In the genomic region with DNA sequence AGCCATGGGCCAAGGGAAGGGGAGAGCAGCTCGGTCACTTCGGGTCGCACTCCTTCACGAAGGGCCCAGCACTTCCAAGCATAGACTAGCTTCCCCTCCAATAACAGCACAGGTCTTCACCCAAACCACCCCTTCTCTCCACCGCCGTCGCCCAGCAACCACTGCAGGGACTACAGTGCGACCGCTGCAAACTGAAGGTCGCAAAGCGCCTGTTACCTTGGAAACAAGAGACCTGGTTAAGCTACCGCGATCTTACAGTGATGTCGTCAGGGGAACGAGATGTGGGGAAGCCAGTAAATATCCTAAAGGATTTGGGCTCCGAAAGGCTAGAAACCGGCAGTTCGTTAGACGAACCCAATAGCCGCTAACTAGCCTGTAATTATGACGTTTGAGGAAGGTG, we compare ENCODE assay signal across 8 mouse cellular contexts. TPM values are rescaled to one million over a fixed set of nuclear protein-coding genes. Genes with fewer than 3 reads are reported as not detected.
DNase-seq lines count a peak whose midpoint lies in the region; ATAC-seq and TF ChIP-seq lines count a peak whose summit lies in the region.

A gene (minus strand): TSS at position 143 of the 400 bp plus-strand sequence.

- no peak for TF ChIP-seq CTCF in forebrain, postnatal 0 days (IDR thresholded peaks at IDR 0.05; ENCODE audit: low read depth)
- TF ChIP-seq CTCF in liver, postnatal 0 days (IDR thresholded peaks at IDR 0.05; ENCODE audit: low read depth): no peak
- no peak for TF ChIP-seq CTCF in stomach, postnatal 0 days (IDR thresholded peaks at IDR 0.05; ENCODE audit: low read depth)

- H3K9me3 ChIP-seq in ES-E14 (ENCODE audit: control insufficient read depth, insufficient read depth, low read depth, low read length): no peaks in the 10 kb centered on the region
- H3K9me3 ChIP-seq in forebrain, postnatal 0 days (ENCODE audit: low read length): no peaks in the 10 kb centered on the region
- H3K9me3 ChIP-seq in liver, postnatal 0 days (ENCODE audit: low read length): no peaks in the 10 kb centered on the region
- H3K9me3 ChIP-seq in neural tube, embryonic 13.5 days: 0 out of 2 replicates have a peak, but pooled peaks cover 3% of the 10 kb centered on the region
- H3K9me3 ChIP-seq in stomach, postnatal 0 days (ENCODE audit: control insufficient read depth, low read length): no peaks in the 10 kb centered on the region

- peaks cover 14% of the 10 kb centered on the region for H3K36me3 ChIP-seq in ES-E14 (ENCODE audit: control insufficient read depth, insufficient read depth, low read length, poor library complexity, severe bottlenecking)
- H3K36me3 ChIP-seq in forebrain, postnatal 0 days (ENCODE audit: insufficient read depth): peaks cover 20% of the 10 kb centered on the region
- H3K36me3 ChIP-seq in liver, postnatal 0 days (replicated peaks; ENCODE audit: insufficient read depth, low read length): peaks cover 22% of the 10 kb centered on the region
- peaks cover 26% of the 10 kb centered on the region for H3K36me3 ChIP-seq in neural tube, embryonic 13.5 days
- peaks cover 4% of the 10 kb centered on the region; the same call in 1 of the 2 replicates for H3K36me3 ChIP-seq in stomach, postnatal 0 days (ENCODE audit: control insufficient read depth, insufficient read depth, low read length)

- H3K27ac ChIP-seq in ES-E14 (ENCODE audit: insufficient read depth, low read depth, low read length, poor library complexity, severe bottlenecking): peak within 1 kb of the TSS; percentile 66; the same call in 1 of the 2 replicates
- peak within 1 kb of the TSS; percentile 82 for H3K27ac ChIP-seq in forebrain, postnatal 0 days (ENCODE audit: low read depth, low read length)
- peak within 1 kb of the TSS; percentile 67; the same call in 1 of the 2 replicates for H3K27ac ChIP-seq in liver, postnatal 0 days (ENCODE audit: low read depth)
- peak within 1 kb of the TSS; percentile 80 for H3K27ac ChIP-seq in neural tube, embryonic 13.5 days (replicated peaks)
- peak within 1 kb of the TSS; percentile 72; the same call in 1 of the 2 replicates for H3K27ac ChIP-seq in stomach, postnatal 0 days (replicated peaks)

- no peaks in the 10 kb centered on the region for H3K27me3 ChIP-seq in forebrain, postnatal 0 days (ENCODE audit: insufficient read depth, low read length)
- H3K27me3 ChIP-seq in liver, postnatal 0 days (ENCODE audit: insufficient read depth, low read length): no peaks in the 10 kb centered on the region
- no peaks in the 10 kb centered on the region for H3K27me3 ChIP-seq in neural tube, embryonic 13.5 days
- no peaks in the 10 kb centered on the region for H3K27me3 ChIP-seq in stomach, postnatal 0 days (ENCODE audit: control insufficient read depth, insufficient read depth, low read length)

- no peak for TF ChIP-seq EP300 in liver, postnatal 0 days (IDR thresholded peaks at IDR 0.05; ENCODE audit: low read depth)
- TF ChIP-seq EP300 in stomach, postnatal 0 days (optimal IDR thresholded peaks at IDR 0.05): no peak

- DNase-seq in ES-E14 (ENCODE audit: low read depth, low spot score): peak; percentile 90
- DNase-seq in cerebellum, adult 8-10 months: peak; percentile 83
- peak; percentile 98 for DNase-seq in forebrain, postnatal 0 days
- DNase-seq in heart, postnatal 36 days: peak; percentile 56 to 61
- DNase-seq in layer of hippocampus, adult 18-20 months (ENCODE audit: low spot score in 2 of 2): peak; percentile 85 to 87
- peak; percentile 90 for DNase-seq in liver, postnatal 0 days
- DNase-seq in stomach, postnatal 0 days (ENCODE audit: low spot score): peak; percentile 88

- H3K4me2 ChIP-seq in forebrain, postnatal 0 days (ENCODE audit: low read depth): peak within 1 kb of the TSS; percentile 97
- H3K4me2 ChIP-seq in liver, postnatal 0 days (ENCODE audit: low read depth, low read length): peak within 1 kb of the TSS; percentile 85
- H3K4me2 ChIP-seq in neural tube, embryonic 13.5 days: peak within 1 kb of the TSS; percentile 91
- peak within 1 kb of the TSS; percentile 60 for H3K4me2 ChIP-seq in stomach, postnatal 0 days (replicated peaks; ENCODE audit: low read depth)

- intact Hi-C loops in heart, postnatal 36 days (cut with DNase I): loop anchor here (1.0 to 2.0 kb wide), 2 partner anchors 50 to 119 kb away; a partner anchor contains a TSS

- peaks cover 0 to 3% of the 10 kb centered on the region in 2 experiments; a peak in 1 of 4 replicates for H3K4me1 ChIP-seq in ES-E14 (ENCODE audit: control insufficient read depth in 2 of 2, insufficient read depth in 2 of 2, low read length in 2 of 2, poor library complexity in 1 of 2)
- no peaks in the 10 kb centered on the region for H3K4me1 ChIP-seq in forebrain, postnatal 0 days (ENCODE audit: insufficient read depth)
- peaks cover 5% of the 10 kb centered on the region; the same call in 1 of the 2 replicates for H3K4me1 ChIP-seq in liver, postnatal 0 days (ENCODE audit: insufficient read depth)
- peaks cover 19% of the 10 kb centered on the region for H3K4me1 ChIP-seq in neural tube, embryonic 13.5 days (replicated peaks)
- H3K4me1 ChIP-seq in stomach, postnatal 0 days (replicated peaks; ENCODE audit: control insufficient read depth, insufficient read depth): no peaks in the 10 kb centered on the region

- H3K9ac ChIP-seq in ES-E14 (ENCODE audit: insufficient read depth, low read depth, low read length, poor library complexity, severe bottlenecking): peak within 1 kb of the TSS; percentile 90
- peak within 1 kb of the TSS; percentile 51 for H3K9ac ChIP-seq in forebrain, postnatal 0 days
- H3K9ac ChIP-seq in liver, postnatal 0 days (replicated peaks): peak within 1 kb of the TSS; percentile 60
- peak within 1 kb of the TSS; percentile 70 for H3K9ac ChIP-seq in neural tube, embryonic 13.5 days
- H3K9ac ChIP-seq in stomach, postnatal 0 days (ENCODE audit: low read length): peak within 1 kb of the TSS; percentile 63

- 1% methylated on average over 21 of the region's 21 CpGs for WGBS in forebrain, postnatal 0 days
- WGBS in liver, postnatal 0 days (ENCODE audit: insufficient replicate concordance): 3% methylated on average over 21 of the region's 21 CpGs
- WGBS in neural tube, embryonic 13.5 days: under 1% methylated on average over 21 of the region's 21 CpGs
- WGBS in stomach, postnatal 0 days: 1% methylated on average over 21 of the region's 21 CpGs

- ATAC-seq in forebrain, postnatal 0 days: peak; percentile 98
- peak; percentile 97 for ATAC-seq in liver, postnatal 0 days
- peak; percentile 95 for ATAC-seq in neural tube, embryonic 13.5 days (ENCODE audit: low read depth)
- ATAC-seq in stomach, postnatal 0 days (ENCODE audit: low FRiP score, low TSS enrichment): peak; percentile 94

- in situ Hi-C loops in ES-E14 (cut with MboI; ENCODE audit: low sequenced_read_pairs in 2 of 2, unreplicated experiment in 2 of 2): no loop called here

- peak within 1 kb of the TSS; percentile 62 to 74 for H3K4me3 ChIP-seq in ES-E14 (ENCODE audit: insufficient read depth in 1 of 2, low read depth in 1 of 2, low read length in 2 of 2, poor library complexity in 1 of 2, severe bottlenecking in 1 of 2)
- H3K4me3 ChIP-seq in forebrain, postnatal 0 days (ENCODE audit: low read depth, low read length): peak within 1 kb of the TSS; percentile 42
- H3K4me3 ChIP-seq in liver, postnatal 0 days (ENCODE audit: low read depth, low read length): peak within 1 kb of the TSS; percentile 61
- peak within 1 kb of the TSS; percentile 60 for H3K4me3 ChIP-seq in neural tube, embryonic 13.5 days
- H3K4me3 ChIP-seq in stomach, postnatal 0 days (ENCODE audit: low read depth, low read length): peak within 1 kb of the TSS; percentile 45

TF ChIP-seq in ES-E14, 5 proteins besides CTCF, POLR2A, EP300 and RAD21:
- TF ChIP-seq ZC3H11A (IDR thresholded peaks at IDR 0.05; ENCODE audit: borderline replicate concordance, low read depth, low read length) (no peak), ZNF384 (IDR thresholded peaks at IDR 0.05; ENCODE audit: low read depth, low read length) (no peak), CHD2 (IDR thresholded peaks at IDR 0.05; ENCODE audit: low read depth, low read length) (peak; percentile 89)

RNA-seq across cellular contexts. Expression of the gene that starts here (rescaled TPM):
- 0.85 and 1.1 TPM in 2 replicates for total RNA-seq in ES-E14 (2012; rRNA removed)
- 4.3 and 5.0 TPM in 2 replicates for total RNA-seq in forebrain, postnatal 0 days (2014; rRNA removed)
- polyA plus RNA-seq in forebrain, postnatal 0 days (2015; fragmentation: Nextera tagmentation; extraction: Ambion mirVana): 5.1 and 6.9 TPM in 2 replicates
- not detected for total RNA-seq in heart, postnatal 36 days (2021)
- 1 to 10 TPM; 6.0 to 6.1 TPM for total RNA-seq in layer of hippocampus, adult 18-20 months (2021)
- 0.59 and 0.60 TPM in 2 replicates for polyA plus RNA-seq in liver, postnatal 0 days (2015; fragmentation: Nextera tagmentation; extraction: Ambion mirVana)
- 3.3 and 4.0 TPM in 2 replicates for polyA plus RNA-seq in neural tube, embryonic 13.5 days (2015; fragmentation: Nextera tagmentation; extraction: Ambion mirVana)
- 0.86 and 1.2 TPM in 2 replicates for polyA plus RNA-seq in stomach, postnatal 0 days (2015; fragmentation: Nextera tagmentation; extraction: Ambion mirVana)

Comparison
In these comparisons a context has a peak if more than half of its experiments do, and no peak if none do; other contexts are left out.
1. Peak in every context shown above with its lines: DNase-seq, ATAC-seq, H3K4me3 ChIP-seq and H3K27ac ChIP-seq.
2. Peak in DNase-seq in heart, postnatal 36 days; RNA of the gene not detected or under 1 TPM.
3. Peak in DNase-seq, ATAC-seq, H3K4me3 ChIP-seq, H3K27ac ChIP-seq, H3K9ac ChIP-seq and H3K4me2 ChIP-seq in liver, postnatal 0 days; RNA of the gene not detected or under 1 TPM.